Mouse (Mus musculus): ENCODE results near the gene Hipk2. TPM values are rescaled to one million over a fixed set of nuclear protein-coding genes. Genes with fewer than 3 reads are reported as not detected.

Gene Hipk2
- 14.9 and 19.4 TPM in 2 replicates for polyA plus RNA-seq (2012; rRNA removed)

GRCm38 (mm10) chr6:38876071-38876911, at the start of gene Hipk2:
TSS of gene Hipk2 (minus strand) at chr6:38876165.
- Histone ChIP-seq H3K36me3 (ENCODE audit: control insufficient read depth, insufficient read depth, low read length) (no peaks in the 10 kb centered on the region), H3K4me3 (ENCODE audit: extremely low read depth, insufficient read depth, insufficient read length) (peak within 1 kb of the TSS; percentile 90), H3K27me3 (ENCODE audit: control insufficient read depth, insufficient read depth, low read length) (no peaks in the 10 kb centered on the region; the same call in 1 of the 2 replicates), H3K4me1 (ENCODE audit: control insufficient read depth, insufficient read depth, insufficient read length) (no peaks in the 10 kb centered on the region), H3K27ac (ENCODE audit: insufficient read depth, low read length) (peak within 1 kb of the TSS; percentile 83)
- WGBS = 2% methylated on average over 80 of the region's 108 CpGs
- TF ChIP-seq CTCF (IDR thresholded peaks at IDR 0.05; ENCODE audit: extremely low read depth, insufficient read depth, insufficient read length, insufficient replicate concordance) (no peak), POLR2A (IDR thresholded peaks at IDR 0.05; ENCODE audit: low read depth, low read length) (no peak)
- peak; percentile 54 to 83 for DNase-seq (ENCODE audit: low read depth in 1 of 2, low spot score in 2 of 2)

- DNase-seq (ENCODE audit: low read depth in 1 of 2, low spot score in 2 of 2) = no peak
- Histone ChIP-seq H3K36me3 (ENCODE audit: control insufficient read depth, insufficient read depth, low read length) (no peaks in the 10 kb centered on the region), H3K27ac (ENCODE audit: insufficient read depth, low read length) (no peak overlapping the region), H3K27me3 (ENCODE audit: control insufficient read depth, insufficient read depth, low read length) (no peaks in the 10 kb centered on the region), H3K4me1 (ENCODE audit: control insufficient read depth, insufficient read depth, insufficient read length) (peaks cover 8% of the 10 kb centered on the region; the same call in 1 of the 2 replicates), H3K4me3 (ENCODE audit: extremely low read depth, insufficient read depth, insufficient read length) (no peak overlapping the region)
- WGBS = 78% methylated on average over 7 of the region's 7 CpGs
- TF ChIP-seq POLR2A (IDR thresholded peaks at IDR 0.05; ENCODE audit: low read depth, low read length) = no peak
- TF ChIP-seq CTCF (IDR thresholded peaks at IDR 0.05; ENCODE audit: extremely low read depth, insufficient read depth, insufficient read length, insufficient replicate concordance) = no peak
Observed at GRCm38 (mm10) chr6:38925719-38926118, 49.8 kb upstream of the Hipk2 start.

GRCm38 (mm10) chr6:38923870-38924817, 48.2 kb upstream of the Hipk2 start:
- Histone ChIP-seq H3K27ac (ENCODE audit: insufficient read depth, low read length) (peak overlapping the region; percentile 17; the same call in 1 of the 2 replicates), H3K27me3 (ENCODE audit: control insufficient read depth, insufficient read depth, low read length) (no peaks in the 10 kb centered on the region), H3K36me3 (ENCODE audit: control insufficient read depth, insufficient read depth, low read length) (no peaks in the 10 kb centered on the region), H3K4me3 (ENCODE audit: extremely low read depth, insufficient read depth, insufficient read length) (no peak overlapping the region), H3K4me1 (ENCODE audit: control insufficient read depth, insufficient read depth, insufficient read length) (no peaks in the 10 kb centered on the region)
- no peak for TF ChIP-seq POLR2A (IDR thresholded peaks at IDR 0.05; ENCODE audit: low read depth, low read length)
- no peak for TF ChIP-seq CTCF (IDR thresholded peaks at IDR 0.05; ENCODE audit: extremely low read depth, insufficient read depth, insufficient read length, insufficient replicate concordance)
- WGBS = 85% methylated on average over 18 of the region's 18 CpGs
- DNase-seq (ENCODE audit: low read depth in 1 of 2, low spot score in 2 of 2) = no peak

GRCm38 (mm10) chr6:38923450-38923849, 47.5 kb upstream of the Hipk2 start:
- Histone ChIP-seq H3K4me1 (ENCODE audit: control insufficient read depth, insufficient read depth, insufficient read length) (no peaks in the 10 kb centered on the region), H3K27ac (ENCODE audit: insufficient read depth, low read length) (peak overlapping the region; percentile 17; the same call in 1 of the 2 replicates), H3K27me3 (ENCODE audit: control insufficient read depth, insufficient read depth, low read length) (no peaks in the 10 kb centered on the region), H3K4me3 (ENCODE audit: extremely low read depth, insufficient read depth, insufficient read length) (no peak overlapping the region), H3K36me3 (ENCODE audit: control insufficient read depth, insufficient read depth, low read length) (no peaks in the 10 kb centered on the region)
- 85% methylated on average over 4 of the region's 4 CpGs for WGBS
- TF ChIP-seq CTCF (IDR thresholded peaks at IDR 0.05; ENCODE audit: extremely low read depth, insufficient read depth, insufficient read length, insufficient replicate concordance) = no peak
- TF ChIP-seq POLR2A (IDR thresholded peaks at IDR 0.05; ENCODE audit: low read depth, low read length) = no peak
- no peak for DNase-seq (ENCODE audit: low read depth in 1 of 2, low spot score in 2 of 2)

GRCm38 (mm10) chr6:38922517-38922916, 46.6 kb upstream of the Hipk2 start:
- Histone ChIP-seq H3K4me1 (ENCODE audit: control insufficient read depth, insufficient read depth, insufficient read length) (no peaks in the 10 kb centered on the region), H3K36me3 (ENCODE audit: control insufficient read depth, insufficient read depth, low read length) (no peaks in the 10 kb centered on the region), H3K27me3 (ENCODE audit: control insufficient read depth, insufficient read depth, low read length) (no peaks in the 10 kb centered on the region), H3K27ac (ENCODE audit: insufficient read depth, low read length) (no peak overlapping the region), H3K4me3 (ENCODE audit: extremely low read depth, insufficient read depth, insufficient read length) (no peak overlapping the region)
- 84% methylated on average over 2 of the region's 2 CpGs for WGBS
- TF ChIP-seq CTCF (IDR thresholded peaks at IDR 0.05; ENCODE audit: extremely low read depth, insufficient read depth, insufficient read length, insufficient replicate concordance) = no peak
- TF ChIP-seq POLR2A (IDR thresholded peaks at IDR 0.05; ENCODE audit: low read depth, low read length) = no peak
- no peak for DNase-seq (ENCODE audit: low read depth in 1 of 2, low spot score in 2 of 2)

- H3K27me3 ChIP-seq (ENCODE audit: control insufficient read depth, insufficient read depth, low read length) = no peaks in the 10 kb centered on the region
- no peaks in the 10 kb centered on the region for H3K4me1 ChIP-seq (ENCODE audit: control insufficient read depth, insufficient read depth, insufficient read length)
- no peak overlapping the region for H3K4me3 ChIP-seq (ENCODE audit: extremely low read depth, insufficient read depth, insufficient read length)
Observed at GRCm38 (mm10) chr6:38921810-38922116, 45.8 kb upstream of the Hipk2 start.

More at GRCm38 (mm10) chr6:38921810-38922116, 45.8 kb upstream of the Hipk2 start:
- DNase-seq (ENCODE audit: low read depth in 1 of 2, low spot score in 2 of 2) = no peak
- TF ChIP-seq CTCF (IDR thresholded peaks at IDR 0.05; ENCODE audit: extremely low read depth, insufficient read depth, insufficient read length, insufficient replicate concordance) = no peak
- no peak for TF ChIP-seq POLR2A (IDR thresholded peaks at IDR 0.05; ENCODE audit: low read depth, low read length)
- WGBS = 82% methylated on average over 8 of the region's 8 CpGs
- Histone ChIP-seq H3K36me3 (ENCODE audit: control insufficient read depth, insufficient read depth, low read length) (no peaks in the 10 kb centered on the region), H3K27ac (ENCODE audit: insufficient read depth, low read length) (peak overlapping the region; percentile 23; the same call in 1 of the 2 replicates)
